Mouse (Mus musculus): ENCODE measurements around the gene Duxbl2. TPM values are rescaled to one million over a fixed set of nuclear protein-coding genes. Genes with fewer than 3 reads are reported as not detected.

The Duxbl2 gene
- not detected in 2 replicates for polyA plus RNA-seq (2012; ENCODE audit: low replicate concordance)

DNA sequence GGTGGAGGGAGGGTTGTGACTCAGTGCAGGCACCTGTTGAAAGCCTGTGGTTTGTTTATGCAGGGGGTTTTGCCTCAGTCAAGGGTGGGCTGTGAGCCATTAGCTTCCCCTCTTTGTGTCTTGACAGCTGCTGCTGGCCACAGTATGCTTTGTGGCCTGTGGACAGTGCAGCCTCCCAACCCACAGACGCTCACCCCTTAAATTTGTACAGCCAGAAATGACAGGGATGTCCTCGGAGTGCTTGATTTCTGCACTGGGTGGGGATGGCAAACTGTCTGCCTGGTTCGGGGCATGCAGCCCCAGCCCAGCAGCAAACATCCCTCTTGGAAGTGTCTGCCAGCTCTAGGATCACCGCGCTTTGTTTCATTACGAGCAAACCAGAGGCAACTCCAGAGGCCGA lies at the start of gene Duxbl2:
TSS of gene Duxbl2 (plus strand) at position 200 of the 400 bp plus-strand sequence.

DNA sequence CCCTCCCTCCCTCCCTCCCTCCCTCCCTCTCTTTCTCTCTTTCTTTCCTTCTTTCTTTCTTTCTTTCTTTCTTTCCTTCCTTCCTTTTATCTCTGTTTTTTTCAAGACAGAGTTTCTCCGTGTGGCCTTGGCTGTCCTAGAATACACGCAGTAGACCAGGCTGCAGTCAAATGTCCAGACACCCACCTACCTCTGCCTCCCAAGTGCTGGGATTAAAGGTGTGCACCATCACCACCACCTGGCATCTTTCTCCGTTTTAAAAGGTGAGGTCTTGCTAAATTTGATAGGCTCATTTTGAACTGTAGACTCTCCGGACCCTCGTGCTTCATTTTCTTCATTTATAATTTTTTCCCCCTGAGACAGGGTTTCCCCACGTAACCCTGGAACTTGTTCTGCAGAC lies 36.9 kb upstream of the Duxbl2 start, which contains the start of gene Cphx2:
TSS of gene Cphx2 (plus strand) at position 301 of the 400 bp plus-strand sequence.

DNA sequence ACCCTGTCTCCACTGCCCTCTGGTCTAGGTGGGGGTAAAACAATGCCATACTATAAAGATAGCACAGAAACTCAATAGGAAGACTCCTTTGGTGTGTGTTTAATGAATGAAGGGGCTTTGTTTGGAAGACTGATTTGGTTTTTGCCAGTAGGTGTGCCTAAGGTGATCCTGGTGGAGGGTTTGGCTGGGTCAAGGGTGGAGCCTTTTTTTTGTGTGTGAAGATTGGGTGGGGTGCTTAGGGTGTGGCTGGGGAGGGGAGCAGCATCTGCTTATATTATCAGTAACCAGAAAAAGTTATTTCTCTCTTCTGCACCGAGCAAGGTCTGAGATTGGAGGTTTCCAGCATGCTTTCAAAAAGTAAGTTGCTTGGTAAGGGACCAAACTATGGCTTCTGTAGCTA lies 36.2 kb upstream of the Duxbl2 start, which contains the start of gene Cphx3:
TSS of gene Cphx3 (plus strand) at position 301 of the 400 bp plus-strand sequence.

Other genes starting within 250 kb of the Duxbl2 start
- 0.64 TPM in 1 of 2 replicates, not detected in the other for gene Plac9a, start 215.2 kb upstream of the Duxbl2 start, polyA plus RNA-seq (2012; ENCODE audit: low replicate concordance)
- 1.2 TPM in 1 of 2 replicates, not detected in the other for gene Tmem254a, start 190.7 kb upstream of the Duxbl2 start, polyA plus RNA-seq (2012; ENCODE audit: low replicate concordance)
- gene Cphx1, start 180.0 kb upstream of the Duxbl2 start, polyA plus RNA-seq (2012; ENCODE audit: low replicate concordance), result not detected in 2 replicates
- not detected in 2 replicates for gene Duxbl1, start 139.8 kb upstream of the Duxbl2 start, polyA plus RNA-seq (2012; ENCODE audit: low replicate concordance)
- gene Gm9780, start 75.6 kb upstream of the Duxbl2 start, polyA plus RNA-seq (2012; ENCODE audit: low replicate concordance), result 1.9 and 2.4 TPM in 2 replicates
- 2.2 and 3.6 TPM in 2 replicates for gene Tmem254c, start 51.0 kb upstream of the Duxbl2 start, polyA plus RNA-seq (2012; ENCODE audit: low replicate concordance)
- gene Cphx2, start 36.8 kb upstream of the Duxbl2 start, polyA plus RNA-seq (2012; ENCODE audit: low replicate concordance), result not detected in 2 replicates
- not detected in 2 replicates for gene Cphx3, start 36.1 kb upstream of the Duxbl2 start, polyA plus RNA-seq (2012; ENCODE audit: low replicate concordance)
- 0.75 TPM in 1 of 2 replicates, not detected in the other for gene Plac9b, start 64.1 kb downstream of the Duxbl2 start, polyA plus RNA-seq (2012; ENCODE audit: low replicate concordance)
- 1.2 TPM in 1 of 2 replicates, not detected in the other for gene Tmem254b, start 88.7 kb downstream of the Duxbl2 start, polyA plus RNA-seq (2012; ENCODE audit: low replicate concordance)
- gene Duxbl3, start 139.6 kb downstream of the Duxbl2 start, polyA plus RNA-seq (2012; ENCODE audit: low replicate concordance), result not detected in 2 replicates

All from leukemia stem cell, adult 10-12 weeks (primary cell).